Mouse (Mus musculus) G1E (cell line): ENCODE measurements around the gene Trim2. TPM values are rescaled to one million over a fixed set of nuclear protein-coding genes. Genes with fewer than 3 reads are reported as not detected.

ENCODE experiments used
- ATAC-seq: 2 replicates; pipeline ENCODE4 v1.8.0; 2016; ENCODE audit warnings: mild to moderate bottlenecking; ENCODE audit not compliant: insufficient number of reproducible peaks, poor library complexity, low FRiP score, severe bottlenecking; ENCODE audit errors: extremely low read depth
- DNase-seq: peaks from one replicate; pipeline ENCODE4 v3.0.0; 2012; ENCODE audit warnings: low spot score
- H3K27me3 ChIP-seq: 2 replicates; pipeline ENCODE4 v1.6.1; 2012; ENCODE audit warnings: mild to moderate bottlenecking, low read length, inconsistent platforms; ENCODE audit not compliant: insufficient read depth
- H3K36me3 ChIP-seq: replicated peaks from 2 replicates; pipeline ENCODE3; 2012; ENCODE audit warnings: mild to moderate bottlenecking, inconsistent platforms
- H3K4me1 ChIP-seq: 2 replicates; pipeline ENCODE4 v1.6.1; 2012; ENCODE audit warnings: low read depth, low read length, inconsistent platforms, mixed read lengths; ENCODE audit not compliant: insufficient read depth
- H3K4me3 ChIP-seq: 2 replicates; pipeline ENCODE4 v1.5.1; 2012; ENCODE audit warnings: low read depth, mild to moderate bottlenecking, inconsistent platforms, low read length, moderate library complexity, mixed read lengths
- H3K9me3 ChIP-seq: replicated peaks from 2 replicates; pipeline ENCODE4 v1.6.1; 2012; ENCODE audit warnings: inconsistent platforms
- CTCF ChIP-seq: IDR thresholded peaks from 2 replicates; pipeline ENCODE4 v1.5.1; 2012; ENCODE audit warnings: low read depth, low read length, inconsistent platforms, mixed read lengths
- GATA1 ChIP-seq: IDR thresholded peaks from 2 replicates; pipeline ENCODE4 v1.6.1; 2012; ENCODE audit warnings: borderline replicate concordance, low read length, inconsistent platforms, mixed read lengths
- GATA2 ChIP-seq: IDR thresholded peaks from 2 replicates; pipeline ENCODE4 v1.6.1; 2012; ENCODE audit warnings: low read depth, low read length, inconsistent platforms, borderline replicate concordance
- POLR2AphosphoS5 ChIP-seq: IDR thresholded peaks from 2 replicates; pipeline ENCODE4 v1.6.1; 2012; ENCODE audit warnings: low read depth, low read length, inconsistent platforms; ENCODE audit not compliant: insufficient replicate concordance
- TAL1 ChIP-seq: conservative IDR thresholded peaks from 2 replicates; pipeline ENCODE4 v1.6.1; 2012; ENCODE audit warnings: low read depth, low read length, inconsistent platforms, mixed read lengths
- polyA plus RNA-seq: library from polyadenylated mRNA; stranded (reverse); fragments of >175 nt; gene quantifications from 2 replicates; pipeline ENCODE4 v1.2.3, GENCODE M21; 2012
- total RNA-seq, 2 experiments: library from RNA; stranded (forward) in 1 of 2; stranded (reverse) in 1 of 2; fragments of 200-1000 nt in 1 of 2; fragments of >200 nt in 1 of 2; fragmentation: Nextera tagmentation in 1 of 2; gene quantifications; 2 replicates each; pipeline ENCODE4 v1.2.3; 2014 to 2017

Gene Trim2
- total and polyA plus RNA-seq, 3 experiments = 0.98 TPM; not detected in 2

- Histone ChIP-seq H3K9me3 (no peaks in the 10 kb centered on the region), H3K36me3 (peaks cover 24% of the 10 kb centered on the region), H3K4me3 (no peak overlapping the region), H3K27me3 (no peaks in the 10 kb centered on the region), H3K4me1 (no peaks in the 10 kb centered on the region; the same call in 1 of the 2 replicates)
- DNase-seq (no peak), ATAC-seq (no peak)
- TF ChIP-seq GATA2 (no peak), TAL1 (no peak)
These were observed 180.0 kb downstream of the Trim2 start for GRCm38 (mm10) chr3:84126721-84127120.

- no peaks in the 10 kb centered on the region for H3K9me3 ChIP-seq
- H3K4me1 ChIP-seq = no peaks in the 10 kb centered on the region; the same call in 1 of the 2 replicates
- H3K4me3 ChIP-seq = no peak overlapping the region
- peaks cover 22% of the 10 kb centered on the region for H3K36me3 ChIP-seq
- DNase-seq (no peak), ATAC-seq (no peak)
- no peaks in the 10 kb centered on the region for H3K27me3 ChIP-seq
- TF ChIP-seq GATA2 (no peak), TAL1 (no peak), POLR2AphosphoS5 (no peak), CTCF (no peak)
These were observed 180.9 kb downstream of the Trim2 start for GRCm38 (mm10) chr3:84125704-84126289.

GRCm38 (mm10) chr3:84123461-84123860 lies 183.2 kb downstream of the Trim2 start:
- Histone ChIP-seq H3K9me3 (no peaks in the 10 kb centered on the region), H3K36me3 (peaks cover 18% of the 10 kb centered on the region), H3K27me3 (no peaks in the 10 kb centered on the region), H3K4me1 (no peaks in the 10 kb centered on the region; the same call in 1 of the 2 replicates), H3K4me3 (no peak overlapping the region)
- ATAC-seq = no peak
- no peak for DNase-seq
- TF ChIP-seq CTCF = peak; percentile 33; the same call in 1 of the 2 replicates
- TF ChIP-seq POLR2AphosphoS5 = no peak
- TF ChIP-seq GATA1 = no peak

GRCm38 (mm10) chr3:84118718-84119117 lies 188.0 kb downstream of the Trim2 start:
- Histone ChIP-seq H3K4me3 (no peak overlapping the region), H3K27me3 (no peaks in the 10 kb centered on the region), H3K36me3 (peaks cover 11% of the 10 kb centered on the region), H3K9me3 (no peaks in the 10 kb centered on the region), H3K4me1 (no peaks in the 10 kb centered on the region)
- no peak for DNase-seq
- TF ChIP-seq TAL1 = no peak
- TF ChIP-seq POLR2AphosphoS5 = no peak
- TF ChIP-seq GATA1 = no peak
- no peak for TF ChIP-seq GATA2
- no peak for TF ChIP-seq CTCF
- no peak for ATAC-seq

GRCm38 (mm10) chr3:84118178-84118577 lies 188.5 kb downstream of the Trim2 start:
- Histone ChIP-seq H3K9me3 (no peaks in the 10 kb centered on the region), H3K27me3 (no peaks in the 10 kb centered on the region), H3K36me3 (peaks cover 14% of the 10 kb centered on the region), H3K4me3 (no peak overlapping the region), H3K4me1 (no peaks in the 10 kb centered on the region)
- DNase-seq (no peak), ATAC-seq (no peak)
- TF ChIP-seq POLR2AphosphoS5 = no peak
- no peak for TF ChIP-seq TAL1
- TF ChIP-seq GATA1 = no peak
- no peak for TF ChIP-seq GATA2
- no peak for TF ChIP-seq CTCF

Other genes starting within 250 kb of the Trim2 start
- 6.1 and 11.6 TPM in 2 replicates for gene Mnd1, start 151.1 kb downstream of the Trim2 start, total RNA-seq (2014; fragmentation: Nextera tagmentation)
- 22.5 and 23.5 TPM in 2 replicates for gene Mnd1, start 151.1 kb downstream of the Trim2 start, total RNA-seq (2017)
- 1.2 and 1.8 TPM in 2 replicates for gene Mnd1, start 151.1 kb downstream of the Trim2 start, polyA plus RNA-seq
- not detected in 2 replicates for gene Gm6525, start 132.8 kb downstream of the Trim2 start, total RNA-seq (2014; fragmentation: Nextera tagmentation)
- gene Gm6525, start 132.8 kb downstream of the Trim2 start, total RNA-seq (2017) = 0.60 and 0.70 TPM in 2 replicates
- not detected in 2 replicates for gene Gm6525, start 132.8 kb downstream of the Trim2 start, polyA plus RNA-seq
- gene Fhdc1, start 173.6 kb upstream of the Trim2 start, total RNA-seq (2014; fragmentation: Nextera tagmentation) = 24.0 and 97.7 TPM in 2 replicates
- gene Fhdc1, start 173.6 kb upstream of the Trim2 start, total RNA-seq (2017) = 1.7 and 1.8 TPM in 2 replicates
- gene Fhdc1, start 173.6 kb upstream of the Trim2 start, polyA plus RNA-seq = 1.4 and 1.9 TPM in 2 replicates